Mouse (Mus musculus) hindbrain, embryonic 14.5 days (tissue): Measurements from ENCODE around the gene H2-Ke6. TPM values are rescaled to one million over a fixed set of nuclear protein-coding genes. Genes with fewer than 3 reads are reported as not detected.
A peak's percentile ranks its signal among the peaks of the same experiment; 100 is the strongest.
"Not testable (repeated sequence)": the region's sequence is repeated elsewhere in the genome, so short reads cannot be mapped to it uniquely, and the experiment has no call there.

Experiments used
- ATAC-seq: fragments of 200-750 bp; cut with Nextera tagmentation; 2 replicates; pipeline ENCODE4 v1.8.0; 2017; ENCODE audit warnings: moderate number of reproducible peaks, mild to moderate bottlenecking, moderate TSS enrichment, moderate library complexity; ENCODE audit not compliant: low FRiP score
- DNase-seq: peaks from one replicate; pipeline ENCODE4 v3.0.0-alpha.2; 2015; ENCODE audit warnings: low spot score
- H3K27ac ChIP-seq: fragments of 300-500 bp; sonication (generic); 2 replicates; pipeline ENCODE4 v1.5.1; 2014; ENCODE audit warnings: mild to moderate bottlenecking, moderate library complexity
- H3K27me3 ChIP-seq: fragments of 300-500 bp; sonication (generic); 2 replicates; pipeline ENCODE4 v1.6.1; 2014; ENCODE audit warnings: mild to moderate bottlenecking, low read length, mixed read lengths; ENCODE audit not compliant: control insufficient read depth, insufficient read depth
- H3K36me3 ChIP-seq: fragments of 300-500 bp; sonication (generic); replicated peaks from 2 replicates; pipeline ENCODE4 v1.6.1; 2014; ENCODE audit not compliant: control insufficient read depth, insufficient read depth
- H3K4me1 ChIP-seq: fragments of 300-500 bp; sonication (generic); replicated peaks from 2 replicates; pipeline ENCODE4 v1.6.1; 2014; ENCODE audit warnings: antibody characterized with exemption, low read length, mixed read lengths; ENCODE audit not compliant: control insufficient read depth, insufficient read depth
- H3K4me2 ChIP-seq: fragments of 300-500 bp; sonication (generic); replicated peaks from 2 replicates; pipeline ENCODE4 v1.6.1; 2014; ENCODE audit warnings: mild to moderate bottlenecking, moderate library complexity
- H3K4me3 ChIP-seq: fragments of 300-500 bp; sonication (generic); replicated peaks from 2 replicates; pipeline ENCODE4 v1.5.1; 2014; ENCODE audit warnings: mild to moderate bottlenecking, low read length
- H3K9ac ChIP-seq: fragments of 300-500 bp; sonication (generic); 2 replicates; pipeline ENCODE4 v1.6.1; 2014
- H3K9me3 ChIP-seq: fragments of 300-500 bp; sonication (generic); 2 replicates; pipeline ENCODE4 v1.6.1; 2016; ENCODE audit warnings: low read length; ENCODE audit not compliant: control insufficient read depth
- WGBS: fragments of 180-500 bp; shearing (Covaris S2); extraction: QIAGEN DNeasy Blood & Tissue Kit; methylation state at CpG from one replicate; pipeline ENCODE4 v1.1.7; 2014; 5-methylcytosine and 5-hydroxymethylcytosine counted together
- polyA plus RNA-seq: library from polyadenylated mRNA; unstranded; fragments of >200 nt; fragmentation: Nextera tagmentation; extraction: Ambion mirVana; gene quantifications from 2 replicates; pipeline ENCODE4 v1.2.1, GENCODE M21; 2014

The H2-Ke6 gene
- polyA plus RNA-seq, 1 experiment from 2014 or later: 67.3 TPM

- Histone ChIP-seq H3K4me1 (no peaks in the 10 kb centered on the region), H3K9me3 (no peaks in the 10 kb centered on the region; the same call in 1 of the 2 replicates), H3K27me3 (0 out of 2 replicates have a peak, but pooled peaks cover 4% of the 10 kb centered on the region), H3K4me2 (no peak overlapping the region), H3K27ac (no peak overlapping the region), H3K36me3 (no peaks in the 10 kb centered on the region), H3K4me3 (no peak overlapping the region), H3K9ac (no peak overlapping the region)
- ATAC-seq (no peak), DNase-seq (no peak)
- 68% methylated on average over 2 of the region's 2 CpGs for WGBS
Measured at GRCm38 (mm10) chr17:34006570-34006969, 21.3 kb downstream of the H2-Ke6 start.

DNA sequence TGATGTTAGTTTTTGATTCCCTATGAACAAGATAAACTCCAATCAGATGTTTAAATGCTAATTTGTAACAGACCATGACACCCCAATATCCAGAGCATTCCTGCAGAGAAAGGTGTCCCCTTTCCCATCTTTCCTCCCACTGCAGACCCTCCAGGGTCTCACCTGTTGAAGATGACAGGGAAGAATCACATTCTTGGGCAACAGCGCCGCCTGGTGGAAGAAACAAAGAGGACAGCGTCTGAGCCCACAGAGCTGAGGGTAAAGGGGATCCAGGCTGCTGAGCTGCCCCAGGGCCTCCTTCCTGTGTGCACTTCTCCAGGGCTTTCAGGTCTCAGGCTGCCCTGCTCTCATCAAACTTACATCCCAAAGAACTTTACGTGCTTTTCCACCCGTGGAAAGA, 24.4 kb downstream of the H2-Ke6 start:
- Histone ChIP-seq H3K4me3 (no peak overlapping the region), H3K4me1 (peaks cover 9% of the 10 kb centered on the region; the same call in 1 of the 2 replicates), H3K4me2 (no peak overlapping the region), H3K36me3 (no peaks in the 10 kb centered on the region), H3K27ac (no peak overlapping the region), H3K9ac (no peak overlapping the region), H3K9me3 (no peaks in the 10 kb centered on the region; the same call in 1 of the 2 replicates), H3K27me3 (peaks cover 32% of the 10 kb centered on the region)
- WGBS: 4% methylated on average over 5 of the region's 5 CpGs
- ATAC-seq (no peak), DNase-seq (peak; percentile 61)

DNA sequence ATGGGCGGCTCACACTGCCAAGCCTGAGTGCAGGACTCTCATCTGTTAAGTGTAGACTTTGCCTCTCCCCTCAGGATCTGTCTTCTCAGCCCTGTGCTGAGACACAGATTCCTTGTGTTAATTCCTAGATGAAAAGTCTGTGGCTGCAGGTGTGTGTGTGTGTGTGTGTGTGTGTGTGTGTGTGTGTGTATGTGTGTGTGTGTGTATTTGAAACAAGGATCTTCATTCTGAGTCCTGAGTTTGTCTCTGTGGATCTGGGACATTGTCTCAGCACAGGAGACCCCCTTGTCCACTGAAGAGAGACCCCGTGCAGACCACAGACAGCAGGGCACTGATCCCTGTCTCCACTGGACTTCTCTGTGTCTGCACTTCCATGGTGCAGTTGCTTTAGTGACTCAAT, 27.1 kb downstream of the H2-Ke6 start:
- H3K4me3 ChIP-seq, ATAC-seq, H3K9me3 ChIP-seq, H3K36me3 ChIP-seq, H3K27ac ChIP-seq, H3K4me2 ChIP-seq, H3K4me1 ChIP-seq, DNase-seq, H3K9ac ChIP-seq: not testable (repeated sequence)
- 41% methylated on average over 2 of the region's 2 CpGs for WGBS
- peaks cover 32% of the 10 kb centered on the region for H3K27me3 ChIP-seq

- Histone ChIP-seq H3K4me1 (peaks cover 9% of the 10 kb centered on the region; the same call in 1 of the 2 replicates), H3K9me3 (no peaks in the 10 kb centered on the region), H3K4me2 (peak within 1 kb of the TSS; percentile 75), H3K36me3 (no peaks in the 10 kb centered on the region), H3K9ac (peak within 1 kb of the TSS; percentile 37), H3K27me3 (peaks cover 32% of the 10 kb centered on the region), H3K27ac (no peak within 1 kb of the TSS), H3K4me3 (peak within 1 kb of the TSS; percentile 40)
- WGBS: under 1% methylated on average over 29 of the region's 30 CpGs
- DNase-seq: peak; percentile 62
- ATAC-seq: peak; percentile 66; the same call in 1 of the 2 replicates
Measured at GRCm38 (mm10) chr17:34000150-34000537, 27.7 kb downstream of the H2-Ke6 start, which contains the start of gene H2-K1. Gene H2-K1 (minus strand): TSS chr17:34000347.

- DNase-seq: no peak
- WGBS: 1% methylated on average over 84 of the region's 87 CpGs
- H3K27ac ChIP-seq: no peak overlapping the region
- peak; percentile 8; the same call in 1 of the 2 replicates for ATAC-seq
- H3K36me3 ChIP-seq: no peaks in the 10 kb centered on the region
- H3K4me3 ChIP-seq: peak overlapping the region; percentile 40
- H3K4me2 ChIP-seq: peak overlapping the region; percentile 75
- peaks cover 9% of the 10 kb centered on the region; the same call in 1 of the 2 replicates for H3K4me1 ChIP-seq
- no peaks in the 10 kb centered on the region for H3K9me3 ChIP-seq
- peak overlapping the region; percentile 37 for H3K9ac ChIP-seq
- H3K27me3 ChIP-seq: peaks cover 32% of the 10 kb centered on the region
Measured at GRCm38 (mm10) chr17:33999341-34000149, 28.3 kb downstream of the H2-Ke6 start.

- H3K9me3 ChIP-seq, H3K27ac ChIP-seq, H3K4me2 ChIP-seq, H3K4me1 ChIP-seq, DNase-seq, ATAC-seq, H3K9ac ChIP-seq, H3K36me3 ChIP-seq, H3K4me3 ChIP-seq: not testable (repeated sequence)
- H3K27me3 ChIP-seq: peaks cover 32% of the 10 kb centered on the region
- 61% methylated on average over 5 of the region's 5 CpGs for WGBS
Measured at GRCm38 (mm10) chr17:33998697-33999096, 29.2 kb downstream of the H2-Ke6 start.

GRCm38 (mm10) chr17:33997025-33997424, 30.8 kb downstream of the H2-Ke6 start:
- not testable (repeated sequence) for ATAC-seq, H3K36me3 ChIP-seq, DNase-seq, H3K4me2 ChIP-seq, H3K27ac ChIP-seq, H3K4me1 ChIP-seq, H3K9me3 ChIP-seq, H3K4me3 ChIP-seq, H3K9ac ChIP-seq
- 97% methylated on average over 2 of the region's 2 CpGs for WGBS
- peaks cover 32% of the 10 kb centered on the region for H3K27me3 ChIP-seq

GRCm38 (mm10) chr17:33995651-33996050, 32.2 kb downstream of the H2-Ke6 start:
- no peak overlapping the region for H3K4me2 ChIP-seq
- H3K27me3 ChIP-seq: peaks cover 19% of the 10 kb centered on the region
- H3K4me3 ChIP-seq: no peak overlapping the region
- no peaks in the 10 kb centered on the region for H3K36me3 ChIP-seq
- H3K27ac ChIP-seq: no peak overlapping the region
- ATAC-seq: no peak
- 79% methylated on average over 3 of the region's 3 CpGs for WGBS
- H3K9me3 ChIP-seq: no peaks in the 10 kb centered on the region
- no peak overlapping the region for H3K9ac ChIP-seq
- peaks cover 9% of the 10 kb centered on the region; the same call in 1 of the 2 replicates for H3K4me1 ChIP-seq
- DNase-seq: no peak

GRCm38 (mm10) chr17:33994959-33995358, 32.9 kb downstream of the H2-Ke6 start:
- Histone ChIP-seq H3K9me3 (no peaks in the 10 kb centered on the region), H3K36me3 (no peaks in the 10 kb centered on the region), H3K4me1 (peaks cover 6% of the 10 kb centered on the region; the same call in 1 of the 2 replicates), H3K9ac (no peak overlapping the region), H3K27me3 (peaks cover 12% of the 10 kb centered on the region), H3K4me3 (no peak overlapping the region), H3K27ac (no peak overlapping the region), H3K4me2 (no peak overlapping the region)
- 94% methylated on average over 8 of the region's 8 CpGs for WGBS
- ATAC-seq: no peak
- no peak for DNase-seq
